Mouse (Mus musculus): Measurements from ENCODE around the gene Vwce. TPM values are rescaled to one million over a fixed set of nuclear protein-coding genes. Genes with fewer than 3 reads are reported as not detected.

Vwce gene
- polyA plus RNA-seq, 1 experiment from 2014 or later, result 0.83 TPM

DNA sequence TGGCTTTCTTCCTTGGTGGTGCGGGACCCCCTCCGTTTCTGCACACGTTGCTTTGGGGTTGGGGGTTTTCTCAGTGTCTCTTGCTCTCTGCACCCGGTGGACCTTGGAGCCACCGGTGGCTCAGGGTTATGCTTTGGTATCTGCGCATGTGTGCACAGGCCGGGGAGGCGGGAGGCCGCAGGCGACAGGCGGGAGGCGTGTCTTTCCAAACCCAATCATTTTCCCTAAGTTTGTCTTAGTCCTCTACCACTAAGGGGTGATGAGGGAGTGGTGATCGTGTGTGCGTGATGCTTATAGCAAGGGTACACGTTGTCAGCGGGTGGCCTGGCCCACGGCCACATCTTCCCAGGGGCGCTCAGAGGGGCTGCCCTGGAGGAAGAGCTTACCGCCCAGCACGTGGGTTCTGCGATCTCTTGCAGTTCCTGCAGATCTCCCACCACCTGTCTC lies 882 bp downstream of the Vwce start:
- Histone ChIP-seq H3K4me2 (ENCODE audit: low read length) (peak overlapping the region; percentile 89), H3K27ac (replicated peaks; ENCODE audit: low read depth, low read length) (no peak overlapping the region), H3K4me3 (replicated peaks; ENCODE audit: low read depth, low read length) (peak overlapping the region; percentile 39), H3K36me3 (ENCODE audit: control insufficient read depth, insufficient read depth, low read length) (peaks cover 10% of the 10 kb centered on the region), H3K9ac (replicated peaks; ENCODE audit: low read length) (peak overlapping the region; percentile 52), H3K27me3 (ENCODE audit: control insufficient read depth, insufficient read depth, low read length) (peaks cover 4% of the 10 kb centered on the region; the same call in 1 of the 2 replicates), H3K4me1 (ENCODE audit: control insufficient read depth, insufficient read depth, low read length) (peaks cover 12% of the 10 kb centered on the region), H3K9me3 (ENCODE audit: control insufficient read depth, low read length) (no peaks in the 10 kb centered on the region)
- 3% methylated on average over 21 of the region's 21 CpGs for WGBS
- ATAC-seq (ENCODE audit: low FRiP score, low TSS enrichment) (peak; percentile 81), DNase-seq (peak; percentile 75)

GRCm38 (mm10) chr19:10637840-10638239 lies 3.8 kb downstream of the Vwce start:
- Histone ChIP-seq H3K27ac (replicated peaks; ENCODE audit: low read depth, low read length) (no peak overlapping the region), H3K4me2 (ENCODE audit: low read length) (no peak overlapping the region), H3K4me3 (replicated peaks; ENCODE audit: low read depth, low read length) (no peak overlapping the region), H3K9me3 (ENCODE audit: control insufficient read depth, low read length) (no peaks in the 10 kb centered on the region), H3K27me3 (ENCODE audit: control insufficient read depth, insufficient read depth, low read length) (peaks cover 4% of the 10 kb centered on the region; the same call in 1 of the 2 replicates), H3K9ac (replicated peaks; ENCODE audit: low read length) (no peak overlapping the region), H3K4me1 (ENCODE audit: control insufficient read depth, insufficient read depth, low read length) (peaks cover 12% of the 10 kb centered on the region), H3K36me3 (ENCODE audit: control insufficient read depth, insufficient read depth, low read length) (no peaks in the 10 kb centered on the region)
- 74% methylated on average over 7 of the region's 7 CpGs for WGBS
- ATAC-seq (ENCODE audit: low FRiP score, low TSS enrichment) (no peak), DNase-seq (no peak)

GRCm38 (mm10) chr19:10640080-10640479 lies 6.1 kb downstream of the Vwce start:
- DNase-seq (no peak), ATAC-seq (ENCODE audit: low FRiP score, low TSS enrichment) (no peak)
- Histone ChIP-seq H3K9me3 (ENCODE audit: control insufficient read depth, low read length) (no peaks in the 10 kb centered on the region), H3K9ac (replicated peaks; ENCODE audit: low read length) (no peak overlapping the region), H3K4me3 (replicated peaks; ENCODE audit: low read depth, low read length) (no peak overlapping the region), H3K36me3 (ENCODE audit: control insufficient read depth, insufficient read depth, low read length) (no peaks in the 10 kb centered on the region), H3K4me1 (ENCODE audit: control insufficient read depth, insufficient read depth, low read length) (peaks cover 2% of the 10 kb centered on the region; the same call in 1 of the 2 replicates), H3K4me2 (ENCODE audit: low read length) (no peak overlapping the region), H3K27me3 (ENCODE audit: control insufficient read depth, insufficient read depth, low read length) (peaks cover 2% of the 10 kb centered on the region; the same call in 1 of the 2 replicates), H3K27ac (replicated peaks; ENCODE audit: low read depth, low read length) (no peak overlapping the region)
- WGBS, result 18% methylated on average over 5 of the region's 5 CpGs

- Histone ChIP-seq H3K9me3 (ENCODE audit: control insufficient read depth, low read length) (no peaks in the 10 kb centered on the region), H3K27me3 (ENCODE audit: control insufficient read depth, insufficient read depth, low read length) (no peaks in the 10 kb centered on the region), H3K4me1 (ENCODE audit: control insufficient read depth, insufficient read depth, low read length) (no peaks in the 10 kb centered on the region), H3K4me2 (ENCODE audit: low read length) (no peak overlapping the region), H3K9ac (replicated peaks; ENCODE audit: low read length) (no peak overlapping the region), H3K36me3 (ENCODE audit: control insufficient read depth, insufficient read depth, low read length) (no peaks in the 10 kb centered on the region), H3K4me3 (replicated peaks; ENCODE audit: low read depth, low read length) (no peak overlapping the region), H3K27ac (replicated peaks; ENCODE audit: low read depth, low read length) (no peak overlapping the region)
- WGBS, result 52% methylated on average over 13 of the region's 13 CpGs
- ATAC-seq (ENCODE audit: low FRiP score, low TSS enrichment), result no peak
- no peak for DNase-seq
Measured at GRCm38 (mm10) chr19:10640589-10641378, 6.8 kb downstream of the Vwce start.

GRCm38 (mm10) chr19:10645616-10646015 lies 11.6 kb downstream of the Vwce start:
- no peak for DNase-seq
- 94% methylated on average over 2 of the region's 2 CpGs for WGBS
- Histone ChIP-seq H3K36me3 (ENCODE audit: control insufficient read depth, insufficient read depth, low read length) (no peaks in the 10 kb centered on the region), H3K4me3 (replicated peaks; ENCODE audit: low read depth, low read length) (no peak overlapping the region), H3K9me3 (ENCODE audit: control insufficient read depth, low read length) (no peaks in the 10 kb centered on the region), H3K4me2 (ENCODE audit: low read length) (no peak overlapping the region), H3K9ac (replicated peaks; ENCODE audit: low read length) (no peak overlapping the region), H3K27ac (replicated peaks; ENCODE audit: low read depth, low read length) (no peak overlapping the region), H3K4me1 (ENCODE audit: control insufficient read depth, insufficient read depth, low read length) (no peaks in the 10 kb centered on the region), H3K27me3 (ENCODE audit: control insufficient read depth, insufficient read depth, low read length) (no peaks in the 10 kb centered on the region)
- no peak for ATAC-seq (ENCODE audit: low FRiP score, low TSS enrichment)

DNA sequence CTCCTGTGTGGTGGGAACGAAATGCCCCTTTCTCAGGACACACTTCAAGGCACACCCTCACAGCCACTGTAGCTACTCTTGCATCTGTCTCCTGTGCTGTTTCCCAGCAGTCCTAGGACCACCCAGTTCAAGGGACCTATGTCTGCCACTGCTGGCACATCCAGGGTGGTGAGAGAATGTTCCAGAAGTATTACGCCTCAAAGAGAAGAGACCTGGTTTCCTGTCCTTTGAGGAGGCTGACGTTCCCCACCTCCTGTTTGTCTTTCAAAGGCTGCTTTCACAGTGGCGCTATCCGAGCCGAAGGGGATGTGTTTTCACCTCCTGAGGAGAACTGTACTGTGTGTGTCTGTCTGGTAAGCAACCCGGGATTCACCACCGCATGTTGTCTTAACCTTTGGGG lies 14.1 kb downstream of the Vwce start:
- H3K4me2 ChIP-seq (ENCODE audit: low read length), result no peak overlapping the region

GRCm38 (mm10) chr19:10656058-10656457 lies 22.0 kb downstream of the Vwce start:
- 69% methylated on average over 3 of the region's 3 CpGs for WGBS

More for the DNA sequence above, 14.1 kb downstream of the Vwce start:
- no peaks in the 10 kb centered on the region for H3K36me3 ChIP-seq (ENCODE audit: control insufficient read depth, insufficient read depth, low read length)
- no peak overlapping the region for H3K9ac ChIP-seq (replicated peaks; ENCODE audit: low read length)
- no peak for DNase-seq
- H3K27ac ChIP-seq (replicated peaks; ENCODE audit: low read depth, low read length), result no peak overlapping the region
- 82% methylated on average over 8 of the region's 8 CpGs for WGBS
- H3K4me3 ChIP-seq (replicated peaks; ENCODE audit: low read depth, low read length), result no peak overlapping the region
- no peak for ATAC-seq (ENCODE audit: low FRiP score, low TSS enrichment)
- H3K27me3 ChIP-seq (ENCODE audit: control insufficient read depth, insufficient read depth, low read length), result no peaks in the 10 kb centered on the region
- H3K9me3 ChIP-seq (ENCODE audit: control insufficient read depth, low read length), result no peaks in the 10 kb centered on the region
- H3K4me1 ChIP-seq (ENCODE audit: control insufficient read depth, insufficient read depth, low read length), result no peaks in the 10 kb centered on the region

DNA sequence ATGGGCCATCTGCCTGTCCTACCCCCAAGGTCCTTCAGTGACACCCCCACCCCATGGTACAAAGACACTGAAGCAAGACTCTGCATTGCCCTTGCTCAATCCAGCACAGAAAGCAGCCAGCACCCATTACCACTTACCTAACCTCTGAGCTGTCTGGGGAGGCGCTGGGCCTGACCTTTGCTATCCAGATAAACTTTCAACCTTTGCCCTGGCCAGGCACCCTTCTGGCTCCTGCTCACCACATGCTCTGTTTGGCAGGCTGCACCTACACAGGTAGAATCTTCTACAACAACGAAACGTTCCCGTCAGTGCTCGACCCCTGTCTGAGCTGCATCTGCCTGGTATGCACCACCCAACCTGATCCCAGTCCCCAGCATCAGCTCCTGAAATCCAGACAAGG lies 23.7 kb downstream of the Vwce start:
- Histone ChIP-seq H3K9me3 (ENCODE audit: control insufficient read depth, low read length) (no peaks in the 10 kb centered on the region), H3K4me3 (replicated peaks; ENCODE audit: low read depth, low read length) (no peak overlapping the region), H3K9ac (replicated peaks; ENCODE audit: low read length) (no peak overlapping the region), H3K27ac (replicated peaks; ENCODE audit: low read depth, low read length) (no peak overlapping the region), H3K4me2 (ENCODE audit: low read length) (no peak overlapping the region), H3K36me3 (ENCODE audit: control insufficient read depth, insufficient read depth, low read length) (no peaks in the 10 kb centered on the region), H3K27me3 (ENCODE audit: control insufficient read depth, insufficient read depth, low read length) (no peaks in the 10 kb centered on the region), H3K4me1 (ENCODE audit: control insufficient read depth, insufficient read depth, low read length) (no peaks in the 10 kb centered on the region)
- ATAC-seq (ENCODE audit: low FRiP score, low TSS enrichment) (no peak), DNase-seq (no peak)
- WGBS, result 84% methylated on average over 5 of the region's 5 CpGs

More at GRCm38 (mm10) chr19:10656058-10656457, 22.0 kb downstream of the Vwce start:
- Histone ChIP-seq H3K4me2 (ENCODE audit: low read length) (no peak overlapping the region), H3K27ac (replicated peaks; ENCODE audit: low read depth, low read length) (no peak overlapping the region), H3K4me1 (ENCODE audit: control insufficient read depth, insufficient read depth, low read length) (no peaks in the 10 kb centered on the region), H3K27me3 (ENCODE audit: control insufficient read depth, insufficient read depth, low read length) (no peaks in the 10 kb centered on the region), H3K4me3 (replicated peaks; ENCODE audit: low read depth, low read length) (no peak overlapping the region), H3K9me3 (ENCODE audit: control insufficient read depth, low read length) (no peaks in the 10 kb centered on the region), H3K36me3 (ENCODE audit: control insufficient read depth, insufficient read depth, low read length) (no peaks in the 10 kb centered on the region), H3K9ac (replicated peaks; ENCODE audit: low read length) (no peak overlapping the region)
- DNase-seq (no peak), ATAC-seq (ENCODE audit: low FRiP score, low TSS enrichment) (no peak)

DNA sequence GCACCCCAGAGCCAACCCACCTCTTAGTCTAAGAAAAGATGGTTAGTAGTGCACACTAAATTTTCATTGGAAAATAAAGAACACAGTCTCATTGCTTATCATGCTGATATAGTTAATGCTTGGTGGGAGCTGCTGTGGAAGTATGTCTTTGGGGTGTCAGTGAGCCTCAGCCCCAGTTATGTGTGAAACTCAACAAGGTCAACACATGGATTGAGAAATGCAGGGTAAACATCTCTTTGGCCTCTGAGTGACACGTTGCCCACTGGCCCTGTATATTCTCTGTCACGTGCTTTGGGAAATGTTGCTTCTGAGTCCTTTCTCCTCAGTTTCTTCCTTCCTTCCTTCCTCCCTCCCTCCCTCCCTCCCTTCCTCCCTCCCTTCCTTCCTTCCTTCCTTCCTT lies 24.4 kb downstream of the Vwce start:
- no peak for ATAC-seq (ENCODE audit: low FRiP score, low TSS enrichment)
- WGBS, result 77% methylated on average over 2 of the region's 2 CpGs

More for the DNA sequence above, 24.4 kb downstream of the Vwce start:
- Histone ChIP-seq H3K9ac (replicated peaks; ENCODE audit: low read length) (no peak overlapping the region), H3K4me3 (replicated peaks; ENCODE audit: low read depth, low read length) (no peak overlapping the region), H3K4me2 (ENCODE audit: low read length) (no peak overlapping the region), H3K4me1 (ENCODE audit: control insufficient read depth, insufficient read depth, low read length) (no peaks in the 10 kb centered on the region), H3K36me3 (ENCODE audit: control insufficient read depth, insufficient read depth, low read length) (no peaks in the 10 kb centered on the region), H3K9me3 (ENCODE audit: control insufficient read depth, low read length) (no peaks in the 10 kb centered on the region), H3K27me3 (ENCODE audit: control insufficient read depth, insufficient read depth, low read length) (no peaks in the 10 kb centered on the region), H3K27ac (replicated peaks; ENCODE audit: low read depth, low read length) (no peak overlapping the region)
- DNase-seq, result no peak

Data from midbrain, embryonic 14.5 days (tissue).